Mouse (Mus musculus) kidney, adult 2 months (tissue): ENCODE data around the gene Olfr721-ps1. TPM values are rescaled to one million over a fixed set of nuclear protein-coding genes. Genes with fewer than 3 reads are reported as not detected.

Experiments used
- DNase-seq: peaks from one replicate; pipeline ENCODE4 v3.0.0; 2021
- H3K27ac ChIP-seq: fragments of 200-500 bp; 2 replicates; pipeline ENCODE4 v1.5.1; 2012; ENCODE audit warnings: low read depth, low read length, control low read depth, inconsistent platforms; ENCODE audit not compliant: insufficient read depth
- H3K27me3 ChIP-seq: fragments of 200-500 bp; replicated peaks from 2 replicates; pipeline ENCODE4 v1.6.1; 2012; ENCODE audit warnings: mild to moderate bottlenecking, moderate library complexity, low read length, inconsistent platforms; ENCODE audit not compliant: control insufficient read depth, insufficient read depth
- H3K36me3 ChIP-seq: fragments of 200-500 bp; 2 replicates; pipeline ENCODE4 v1.6.1; 2012; ENCODE audit warnings: mild to moderate bottlenecking, moderate library complexity, low read length, inconsistent platforms; ENCODE audit not compliant: control insufficient read depth, insufficient read depth
- H3K4me1 ChIP-seq: fragments of 200-500 bp; 2 replicates; pipeline ENCODE4 v1.6.1; 2011; ENCODE audit warnings: low read length; ENCODE audit not compliant: control insufficient read depth, insufficient read depth
- H3K4me3 ChIP-seq: fragments of 200-500 bp; 2 replicates; pipeline ENCODE4 v1.5.1; 2011; ENCODE audit warnings: mild to moderate bottlenecking, low read depth, low read length, control low read depth; ENCODE audit not compliant: insufficient read depth
- CTCF ChIP-seq: fragments of 200-500 bp; conservative IDR thresholded peaks from 2 replicates; pipeline ENCODE4 v1.5.1; 2011; ENCODE audit warnings: low read depth, mild to moderate bottlenecking, control low read depth, low read length, moderate library complexity, mixed read lengths; ENCODE audit not compliant: insufficient read depth, insufficient read length
- POLR2A ChIP-seq: fragments of 200-500 bp; IDR thresholded peaks from one replicate; pipeline ENCODE4 v1.6.1; 2011; ENCODE audit warnings: low read depth, low read length, control low read depth
- WGBS: fragments of 180-500 bp; shearing (Covaris S2); methylation state at CpG from one replicate; pipeline ENCODE4 v1.1.7; 2018; 5-methylcytosine and 5-hydroxymethylcytosine counted together
- polyA plus RNA-seq: library from polyadenylated mRNA; depleted of rRNA; stranded (reverse); fragments of >200 nt; gene quantifications from 2 replicates; pipeline ENCODE4 v1.2.3, GENCODE M21; 2012; rRNA removed

Olfr721-ps1 gene
- polyA plus RNA-seq: not detected in 2 replicates

DNA sequence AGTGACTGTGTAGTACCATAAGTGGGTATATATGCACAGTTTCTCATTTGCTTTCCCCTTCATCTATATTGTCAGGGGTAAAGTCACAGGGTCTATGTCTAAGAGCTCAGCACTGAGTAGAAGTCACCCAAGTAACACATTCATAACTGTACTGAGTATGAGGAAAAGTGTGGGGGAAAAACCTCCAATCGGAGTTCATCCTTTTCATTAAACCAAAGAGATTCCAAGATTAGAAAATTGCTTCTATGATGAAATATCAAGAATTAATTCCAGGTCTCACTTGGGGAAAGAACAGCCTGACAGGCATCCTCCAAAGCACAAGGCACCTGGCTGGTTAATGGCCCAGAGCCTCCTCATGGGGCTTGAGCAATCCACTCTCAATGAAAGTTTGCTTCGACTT lies at the start of gene Olfr721-ps1:
Olfr721-ps1 (plus strand) TSS at position 301 of the 400 bp plus-strand sequence.
- Histone ChIP-seq H3K4me1 (no peaks in the 10 kb centered on the region), H3K27me3 (no peaks in the 10 kb centered on the region), H3K36me3 (no peaks in the 10 kb centered on the region), H3K4me3 (no peak within 1 kb of the TSS), H3K27ac (no peak within 1 kb of the TSS)
- TF ChIP-seq POLR2A: no peak
- no peak for TF ChIP-seq CTCF
- no peak for DNase-seq
- WGBS: 74% methylated on average over 2 of the region's 2 CpGs

DNA sequence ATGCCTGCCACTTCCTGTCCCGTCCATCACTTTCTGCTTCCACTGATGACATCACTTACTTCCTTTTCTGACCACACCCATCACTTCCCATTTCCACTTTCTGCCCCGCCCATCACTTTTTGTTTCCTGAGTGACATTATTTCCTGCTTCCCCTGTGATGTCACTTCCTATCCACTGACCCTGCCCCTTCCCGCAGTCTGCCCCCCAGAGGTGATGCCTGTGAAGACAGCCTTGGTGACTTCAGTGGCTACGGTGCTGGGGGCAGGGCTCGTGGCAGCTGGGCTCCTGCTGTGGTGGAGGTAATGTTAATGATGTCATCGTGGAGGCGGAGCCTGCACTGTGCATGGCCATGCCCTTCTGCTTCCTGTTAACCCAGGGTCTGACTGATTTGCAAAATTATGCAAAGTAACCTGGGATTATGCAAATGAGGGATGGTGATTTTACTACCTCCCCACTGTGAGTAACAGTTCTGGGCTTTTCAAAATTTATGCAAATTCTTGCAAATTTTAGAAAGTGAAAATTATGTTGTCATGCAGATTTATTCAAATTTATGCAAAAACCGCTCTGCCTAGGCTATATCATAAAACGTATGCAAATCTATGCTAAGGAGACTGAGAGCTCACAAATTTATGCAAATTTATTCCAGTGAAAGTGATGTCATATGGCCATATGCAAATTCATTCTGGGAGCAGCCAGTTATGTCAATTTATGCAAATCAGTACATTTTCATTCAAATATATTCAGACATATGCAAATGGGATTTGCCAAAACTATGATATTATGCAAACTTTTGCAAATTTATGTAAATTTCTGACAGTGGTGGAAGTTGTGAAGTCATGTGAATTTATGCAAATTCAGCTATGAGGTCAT lies 49.1 kb upstream of the Olfr721-ps1 start:
- H3K27ac ChIP-seq: no peak overlapping the region
- TF ChIP-seq CTCF (no peak), POLR2A (no peak)
- DNase-seq: no peak
- no peaks in the 10 kb centered on the region for H3K4me1 ChIP-seq
- H3K36me3 ChIP-seq: no peaks in the 10 kb centered on the region
- 96% methylated on average over 9 of the region's 9 CpGs for WGBS
- H3K4me3 ChIP-seq: no peak overlapping the region
- no peaks in the 10 kb centered on the region for H3K27me3 ChIP-seq

DNA sequence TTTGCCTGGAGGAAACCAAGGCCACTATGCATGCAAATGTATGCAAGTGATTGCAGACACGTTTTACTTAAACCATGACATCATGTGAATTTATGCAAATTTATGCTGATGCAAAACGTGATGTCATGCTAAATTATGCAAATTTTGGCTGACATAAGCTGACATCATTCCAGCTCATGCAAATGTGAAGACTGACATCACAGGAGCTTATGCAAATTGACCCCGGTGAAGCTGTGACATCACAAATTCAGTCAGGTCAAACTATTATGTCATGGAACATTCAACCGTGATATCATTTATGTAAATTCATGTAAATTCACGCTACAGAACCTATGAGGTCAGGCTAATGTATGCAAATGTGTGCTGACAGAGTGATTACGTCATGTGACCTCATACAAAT lies 48.5 kb upstream of the Olfr721-ps1 start:
- Histone ChIP-seq H3K27ac (no peak overlapping the region), H3K27me3 (no peaks in the 10 kb centered on the region), H3K36me3 (no peaks in the 10 kb centered on the region), H3K4me3 (no peak overlapping the region), H3K4me1 (no peaks in the 10 kb centered on the region)
- TF ChIP-seq CTCF: no peak
- no peak for TF ChIP-seq POLR2A
- DNase-seq: no peak
- WGBS: 87% methylated on average over 6 of the region's 6 CpGs

DNA sequence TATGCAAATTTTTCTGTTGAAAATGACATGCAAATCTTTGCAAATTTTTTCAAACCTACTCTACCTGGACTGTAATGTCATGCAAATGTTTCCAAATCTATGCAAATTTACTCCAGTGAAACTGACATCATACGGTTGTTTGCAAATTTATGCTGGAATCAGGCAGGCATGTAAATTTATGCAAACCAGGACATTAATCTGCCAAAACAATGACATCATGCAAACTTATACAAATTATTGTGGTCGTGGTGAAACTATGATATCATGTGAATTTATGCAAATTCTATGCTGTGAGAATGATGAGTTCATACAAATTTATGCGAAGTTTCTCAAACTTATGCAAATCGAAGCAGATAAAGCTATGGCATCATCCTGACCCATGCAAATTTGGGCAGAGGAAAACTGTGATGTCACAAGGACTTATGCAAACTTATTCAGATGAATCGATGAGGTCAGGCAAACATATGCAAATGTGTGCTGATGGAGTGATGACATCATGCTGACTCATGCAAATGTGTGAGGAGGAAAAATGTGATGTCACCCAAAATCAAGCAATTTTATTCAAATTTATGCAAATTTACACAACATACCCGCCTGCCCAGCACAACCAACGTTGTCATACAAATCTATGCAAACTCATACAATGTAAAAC lies 47.9 kb upstream of the Olfr721-ps1 start:
- H3K27ac ChIP-seq: no peak overlapping the region
- no peaks in the 10 kb centered on the region for H3K36me3 ChIP-seq
- no peaks in the 10 kb centered on the region for H3K4me1 ChIP-seq
- TF ChIP-seq CTCF (no peak), POLR2A (no peak)
- no peak for DNase-seq
- WGBS: 97% methylated on average over 7 of the region's 7 CpGs
- H3K4me3 ChIP-seq: no peak overlapping the region
- no peaks in the 10 kb centered on the region for H3K27me3 ChIP-seq

DNA sequence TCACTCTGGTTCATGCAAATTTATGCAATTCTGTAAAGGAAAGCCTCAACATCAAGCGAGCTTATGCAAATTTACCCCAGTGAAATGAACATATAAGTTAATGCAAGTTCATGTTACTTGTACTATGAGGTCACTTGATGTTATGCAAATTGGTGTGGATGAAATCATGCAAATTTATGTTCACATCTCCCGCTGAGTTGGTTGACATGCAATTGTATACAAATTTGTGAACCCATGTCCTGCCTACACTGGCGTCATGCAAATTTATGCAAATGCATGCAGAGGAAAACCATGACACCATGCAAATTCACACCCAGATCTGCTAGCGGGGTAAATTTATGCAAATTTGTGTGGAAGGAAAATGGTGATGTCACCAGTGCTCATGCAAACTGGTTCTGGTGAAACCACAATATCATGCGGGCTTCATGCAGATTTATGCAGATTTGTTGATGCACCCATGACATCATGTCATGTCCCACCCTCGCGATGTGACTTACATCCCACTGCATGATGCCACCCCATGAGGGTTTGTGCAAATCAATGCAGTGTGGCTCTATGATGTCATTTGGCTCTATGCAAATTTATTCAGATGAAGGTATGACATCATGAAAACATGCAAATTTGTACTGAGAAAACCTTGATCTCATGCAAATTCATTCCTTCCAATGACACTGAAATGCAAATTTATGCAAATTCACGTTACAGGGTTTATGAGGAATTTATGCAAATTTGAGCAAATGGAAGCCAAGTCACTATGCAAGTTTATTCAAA lies 47.2 kb upstream of the Olfr721-ps1 start:
- 97% methylated on average over 8 of the region's 8 CpGs for WGBS
- Histone ChIP-seq H3K4me1 (no peaks in the 10 kb centered on the region), H3K27ac (no peak overlapping the region), H3K4me3 (no peak overlapping the region), H3K27me3 (no peaks in the 10 kb centered on the region), H3K36me3 (no peaks in the 10 kb centered on the region)
- DNase-seq: no peak
- no peak for TF ChIP-seq CTCF
- TF ChIP-seq POLR2A: no peak

DNA sequence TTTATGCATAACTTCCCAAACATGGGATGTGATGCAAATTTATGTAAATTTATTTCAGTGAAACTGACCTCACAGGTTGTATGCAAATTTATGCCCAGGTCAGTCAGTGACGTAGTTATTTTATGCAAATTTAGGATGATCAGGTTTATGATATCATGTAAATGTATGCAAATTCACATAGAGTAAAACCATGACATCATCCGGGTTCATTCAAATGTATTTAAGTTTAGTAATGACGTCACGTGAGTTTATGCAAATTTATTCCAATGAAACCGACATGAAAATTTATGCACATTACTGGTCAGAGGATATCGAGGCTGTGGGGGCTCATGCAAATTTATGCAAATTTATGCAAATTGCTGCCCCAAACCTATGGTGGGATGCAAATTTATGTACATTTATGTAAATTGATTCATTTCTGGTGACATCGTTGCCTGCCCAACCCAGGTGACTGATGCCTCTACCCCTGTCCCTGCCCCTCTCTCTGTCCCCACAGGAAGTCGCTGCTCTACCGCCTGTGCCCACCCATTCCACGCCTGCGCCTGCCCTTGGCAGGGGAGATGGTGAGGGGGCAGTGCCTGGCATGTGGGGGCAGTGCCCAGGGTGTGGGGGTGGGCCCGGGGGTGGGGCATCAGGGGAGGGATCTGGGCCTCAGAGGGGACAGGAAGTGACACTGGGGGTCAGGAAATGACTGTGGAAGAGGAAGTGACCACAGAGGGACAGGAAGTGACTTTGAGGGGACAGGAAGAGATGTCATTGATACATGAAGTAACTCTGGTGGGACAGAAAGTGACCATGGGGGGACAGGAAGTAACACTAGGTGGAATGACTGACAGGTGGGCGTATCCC lies 46.4 kb upstream of the Olfr721-ps1 start:
- Histone ChIP-seq H3K27me3 (no peaks in the 10 kb centered on the region), H3K4me3 (no peak overlapping the region), H3K36me3 (no peaks in the 10 kb centered on the region), H3K27ac (no peak overlapping the region), H3K4me1 (no peaks in the 10 kb centered on the region)
- no peak for TF ChIP-seq POLR2A
- no peak for TF ChIP-seq CTCF
- WGBS: 99% methylated on average over 13 of the region's 13 CpGs
- no peak for DNase-seq
